In genomic region chr4:49108371-49108770, GRCm38 (mm10) we compare ENCODE assay signal across 27 mouse cellular contexts. TPM values are rescaled to one million over a fixed set of nuclear protein-coding genes. Genes with fewer than 3 reads are reported as not detected.
DNase-seq lines count a peak whose midpoint lies in the region; ATAC-seq lines count a peak whose summit lies in the region.
"Had no signal": no experiment of that assay in that cellular context is flagged by ENCODE, and none has a peak within 500 bp of the region (broad histone marks: within the 10 kb centered on the region; RNA-seq: fewer than 3 reads in every experiment).

No protein-coding gene starts in this region.

- no peaks in the 10 kb centered on the region for H3K27me3 ChIP-seq in forebrain, embryonic 14.5 days (replicated peaks; ENCODE audit: control insufficient read depth, insufficient read depth, low read length)
- no peaks in the 10 kb centered on the region for H3K27me3 ChIP-seq in forebrain, embryonic 11.5 days (ENCODE audit: control insufficient read depth, insufficient read depth, low read length)
- H3K27me3 ChIP-seq: embryonic facial prominence, embryonic 13.5 days; hindbrain, embryonic 12.5 days; Patski had no signal

- H3K9me3 ChIP-seq in forebrain, embryonic 14.5 days (replicated peaks; ENCODE audit: control insufficient read depth, low read length) = no peaks in the 10 kb centered on the region
- no peaks in the 10 kb centered on the region for H3K9me3 ChIP-seq in forebrain, embryonic 11.5 days (ENCODE audit: control insufficient read depth, low read length)
- H3K9me3 ChIP-seq: embryonic facial prominence, embryonic 13.5 days; hindbrain, embryonic 12.5 days had no signal

- H3K9ac ChIP-seq in forebrain, embryonic 14.5 days (ENCODE audit: low read length) = no peak overlapping the region
- H3K9ac ChIP-seq in forebrain, embryonic 11.5 days (ENCODE audit: low read length) = no peak overlapping the region
- H3K9ac ChIP-seq: embryonic facial prominence, embryonic 13.5 days; hindbrain, embryonic 12.5 days had no signal

- no peak for DNase-seq in forebrain, embryonic 14.5 days (ENCODE audit: low spot score)
- DNase-seq in forebrain, embryonic 11.5 days (ENCODE audit: low spot score) = no peak
- peak; percentile 30 for DNase-seq in left cerebral cortex, adult 11 months (ENCODE audit: low spot score)
- no peak for DNase-seq in left cerebral cortex, postnatal 4 days
- peak; percentile 75 for DNase-seq in brain, adult 2 months (ENCODE audit: low read depth, low spot score)
- DNase-seq in left cerebral cortex, postnatal 14 days (ENCODE audit: low spot score in 2 of 2) = peak; percentile 28 to 35
- DNase-seq in adrenal gland, postnatal 36 days = no peak
- DNase-seq: adrenal gland, postnatal 10 days; cerebellum, adult 11-12 months; cerebellum, postnatal 14 days; gastrocnemius, adult 2 months; heart, postnatal 10 days; kidney, adult 2 months; kidney, postnatal 10 days; lung, adult 18-20 months; lung, postnatal 14 days; thymus, adult 18-20 months; thymus, postnatal 4 days had no signal

- no peaks in the 10 kb centered on the region for H3K36me3 ChIP-seq in forebrain, embryonic 14.5 days (ENCODE audit: control insufficient read depth, insufficient read depth, low read length)
- H3K36me3 ChIP-seq in forebrain, embryonic 11.5 days (ENCODE audit: control insufficient read depth, insufficient read depth, low read length) = no peaks in the 10 kb centered on the region
- H3K36me3 ChIP-seq: embryonic facial prominence, embryonic 13.5 days; hindbrain, embryonic 12.5 days had no signal

- no peak overlapping the region for H3K27ac ChIP-seq in forebrain, embryonic 14.5 days (ENCODE audit: low read depth, low read length)
- no peak overlapping the region for H3K27ac ChIP-seq in forebrain, embryonic 11.5 days (ENCODE audit: low read depth, low read length)
- H3K27ac ChIP-seq: embryonic facial prominence, embryonic 13.5 days; gastrocnemius, adult 2 months; hindbrain, embryonic 12.5 days had no signal

- no peaks in the 10 kb centered on the region for H3K4me1 ChIP-seq in forebrain, embryonic 14.5 days (ENCODE audit: control insufficient read depth, insufficient read depth, low read length)
- peaks cover 3% of the 10 kb centered on the region; the same call in 1 of the 2 replicates for H3K4me1 ChIP-seq in forebrain, embryonic 11.5 days (replicated peaks; ENCODE audit: control insufficient read depth, insufficient read depth, low read length)
- H3K4me1 ChIP-seq: embryonic facial prominence, embryonic 13.5 days had no signal

- ATAC-seq in forebrain, embryonic 14.5 days = peak; percentile 29; the same call in 1 of the 2 replicates
- ATAC-seq in forebrain, embryonic 11.5 days (replicated peaks; ENCODE audit: low FRiP score) = no peak
- ATAC-seq in inflammation-experienced regulatory T-cells, adult 6 months = no peak
- ATAC-seq: activated CD4-positive, CD25-positive, alpha-beta regulatory T cell, adult 4 months; CD4-positive, CD25-positive, alpha-beta regulatory T cell, adult 4 months; Patski had no signal

- H3K4me3 ChIP-seq in forebrain, embryonic 14.5 days (ENCODE audit: low read depth, low read length) = no peak overlapping the region
- no peak overlapping the region for H3K4me3 ChIP-seq in forebrain, embryonic 11.5 days (ENCODE audit: low read depth, low read length)
- H3K4me3 ChIP-seq: embryonic facial prominence, embryonic 13.5 days; gastrocnemius, adult 2 months; hindbrain, embryonic 12.5 days had no signal

- H3K4me2 ChIP-seq in forebrain, embryonic 14.5 days (ENCODE audit: low read length) = no peak overlapping the region
- no peak overlapping the region for H3K4me2 ChIP-seq in forebrain, embryonic 11.5 days (ENCODE audit: low read depth, low read length, severe bottlenecking)
- H3K4me2 ChIP-seq: embryonic facial prominence, embryonic 13.5 days; heart, embryonic 11.5 days; hindbrain, embryonic 12.5 days; liver, embryonic 11.5 days had no signal

- WGBS in forebrain, embryonic 14.5 days = 56% methylated on average over 8 of the region's 8 CpGs
- 71% methylated on average over 8 of the region's 8 CpGs for WGBS in forebrain, embryonic 11.5 days

- intact Hi-C loops in left cerebral cortex, postnatal 4 days (cut with DNase I) = no loop called here
- intact Hi-C loops in left cerebral cortex, postnatal 14 days (cut with DNase I) = no loop called here

RNA-seq across cellular contexts. Expression of gene Plppr1, which starts 49.3 kb away (rescaled TPM):
- polyA plus RNA-seq in forebrain, embryonic 14.5 days (2014; fragmentation: Nextera tagmentation; extraction: Ambion mirVana) = 41.7 and 52.0 TPM in 2 replicates
- 9.3 and 10.1 TPM in 2 replicates for polyA plus RNA-seq in forebrain, embryonic 11.5 days (2014; fragmentation: Nextera tagmentation; extraction: Ambion mirVana)
- total RNA-seq in left cerebral cortex, postnatal 4 days (2021) = 10 to 100 TPM; 82.4 to 92.1 TPM
- 10 to 100 TPM; 16.6 to 19.9 TPM for total RNA-seq in left cerebral cortex, postnatal 14 days (2021)
- under 1 TPM in 1 of 2 experiments, not detected in 1; 0.10 TPM for total RNA-seq in adrenal gland, postnatal 36 days (2021)
- not detected for polyA plus RNA-seq in inflammation-experienced regulatory T-cells, adult 6 months (2017; shearing (Covaris generic))
- total RNA-seq: gastrocnemius, adult 2 months; megakaryocyte, adult 5-6 weeks had no signal

Comparison
In these comparisons a context has a peak if more than half of its experiments do, and no peak if none do; other contexts are left out.
1. DNase-seq: peak in left cerebral cortex, adult 11 months (single experiment), brain, adult 2 months (single experiment) and left cerebral cortex, postnatal 14 days (2 of 2); none in forebrain, embryonic 14.5 days (single experiment), forebrain, embryonic 11.5 days (single experiment), left cerebral cortex, postnatal 4 days (single experiment) and adrenal gland, postnatal 36 days (0 of 2).
2. RNA of gene Plppr1, which starts 49.3 kb away (total RNA-seq): 82.4 to 92.1 TPM in left cerebral cortex, postnatal 4 days and 16.6 to 19.9 TPM in left cerebral cortex, postnatal 14 days; 0.10 TPM in adrenal gland, postnatal 36 days; every median in the first group is over 10 times any median in the second.